Mouse (Mus musculus) MEL (cell line): ENCODE data around the gene Eif4g1. TPM values are rescaled to one million over a fixed set of nuclear protein-coding genes. Genes with fewer than 3 reads are reported as not detected.

Source experiments
- DNase-seq: peaks from one replicate; pipeline ENCODE4 v3.0.0; 2011; ENCODE audit warnings: low read depth, low spot score
- H3K27ac ChIP-seq: 2 replicates; pipeline ENCODE4 v1.5.1; 2012; ENCODE audit warnings: low read depth, mild to moderate bottlenecking, control low read depth, low read length, moderate library complexity; ENCODE audit not compliant: control insufficient read depth
- H3K27me3 ChIP-seq, 2 experiments: fragments of 150-350 bp in 1 of 2; sonication (generic) in 1 of 2; 2 replicates each; pipeline ENCODE4 v1.6.1; 2012; ENCODE audit warnings: low read length in 2 of 2, mild to moderate bottlenecking in 2 of 2, improper control_type of control experiment in 1 of 2, moderate library complexity in 1 of 2; ENCODE audit not compliant: insufficient read depth in 2 of 2, control insufficient read depth in 1 of 2
- H3K36me3 ChIP-seq, 2 experiments: 2 replicates each; pipeline ENCODE4 v1.6.1; 2012 to 2014; ENCODE audit warnings: low read length in 2 of 2, improper control_type of control experiment in 1 of 2, inconsistent platforms in 1 of 2, mild to moderate bottlenecking in 1 of 2; ENCODE audit not compliant: insufficient read depth in 2 of 2, control insufficient read depth in 1 of 2
- H3K4me1 ChIP-seq, 2 experiments: fragments of 150-350 bp in 1 of 2; sonication (generic) in 1 of 2; 2 replicates each; pipeline ENCODE4 v1.6.1; 2012; ENCODE audit warnings: low read length in 2 of 2, improper control_type of control experiment in 1 of 2, mild to moderate bottlenecking in 1 of 2; ENCODE audit not compliant: insufficient read depth in 2 of 2, control insufficient read depth in 1 of 2
- H3K4me3 ChIP-seq, 2 experiments: fragments of 150-350 bp in 1 of 2; sonication (generic) in 1 of 2; 2 replicates each; pipeline ENCODE4 v1.5.1; 2012; ENCODE audit warnings: low read depth in 2 of 2, low read length in 2 of 2, mild to moderate bottlenecking in 2 of 2, moderate library complexity in 2 of 2, control low read depth in 1 of 2, improper control_type of control experiment in 1 of 2; ENCODE audit not compliant: control insufficient read depth in 1 of 2, insufficient read depth in 1 of 2
- H3K79me2 ChIP-seq: 2 replicates; pipeline ENCODE4 v1.6.1; 2012; ENCODE audit warnings: mild to moderate bottlenecking, low read length, moderate library complexity; ENCODE audit not compliant: control insufficient read depth, poor library complexity, insufficient read depth
- H3K9ac ChIP-seq: 2 replicates; pipeline ENCODE4 v1.6.1; 2012; ENCODE audit warnings: low read depth, mild to moderate bottlenecking, control low read depth, low read length, moderate library complexity; ENCODE audit not compliant: control insufficient read depth, poor library complexity, severe bottlenecking
- H3K9me3 ChIP-seq: fragments of 150-350 bp; sonication (generic); replicated peaks from 2 replicates; pipeline ENCODE4 v1.6.1; 2012; ENCODE audit warnings: mild to moderate bottlenecking, low read length, improper control_type of control experiment, moderate library complexity; ENCODE audit not compliant: insufficient read depth
- CHD1 ChIP-seq: IDR thresholded peaks from 2 replicates; pipeline ENCODE4 v1.6.1; 2012; ENCODE audit warnings: low read depth, mild to moderate bottlenecking, inconsistent platforms, low read length, improper control_type of control experiment
- CHD2 ChIP-seq: IDR thresholded peaks from 2 replicates; pipeline ENCODE4 v1.6.1; 2011; ENCODE audit warnings: low read length, improper control_type of control experiment
- CTCF ChIP-seq, 3 experiments: IDR thresholded peaks in 2 of 3; conservative IDR thresholded peaks in 1 of 3; 2 replicates each; pipeline ENCODE4 v1.5.1; 2011 to 2012; ENCODE audit warnings: low read length in 3 of 3, low read depth in 2 of 3, mild to moderate bottlenecking in 2 of 3, improper control_type of control experiment in 1 of 3, inconsistent platforms in 1 of 3, mixed read lengths in 1 of 3, moderate library complexity in 1 of 3; ENCODE audit not compliant: control insufficient read depth in 1 of 3, insufficient read depth in 1 of 3, poor library complexity in 1 of 3, severe bottlenecking in 1 of 3
- ELF1 ChIP-seq: IDR thresholded peaks from 2 replicates; pipeline ENCODE4 v1.6.1; 2014; ENCODE audit warnings: low read depth, mild to moderate bottlenecking, inconsistent platforms, low read length, improper control_type of control experiment, moderate library complexity
- EP300 ChIP-seq, 2 experiments: IDR thresholded peaks; 2 replicates each; pipeline ENCODE4 v1.6.1; 2011; ENCODE audit warnings: improper control_type of control experiment in 2 of 2, low read length in 2 of 2, low read depth in 1 of 2, mild to moderate bottlenecking in 1 of 2
- ETS1 ChIP-seq: IDR thresholded peaks from 2 replicates; pipeline ENCODE4 v1.6.1; 2012; ENCODE audit warnings: low read depth, mild to moderate bottlenecking, inconsistent platforms, low read length, improper control_type of control experiment, moderate library complexity
- GABPA ChIP-seq: IDR thresholded peaks from 2 replicates; pipeline ENCODE4 v1.6.1; 2012; ENCODE audit warnings: low read depth, mild to moderate bottlenecking, inconsistent platforms, low read length, improper control_type of control experiment, moderate library complexity
- GATA1 ChIP-seq: IDR thresholded peaks from 2 replicates; pipeline ENCODE4 v1.6.1; 2011; ENCODE audit warnings: low read depth, low read length, improper control_type of control experiment
- HCFC1 ChIP-seq: IDR thresholded peaks from 2 replicates; pipeline ENCODE4 v1.6.1; 2012; ENCODE audit warnings: low read depth, mild to moderate bottlenecking, inconsistent platforms, low read length, improper control_type of control experiment, moderate library complexity
- JUND ChIP-seq: IDR thresholded peaks from 2 replicates; pipeline ENCODE4 v1.6.1; 2011; ENCODE audit warnings: low read depth, mild to moderate bottlenecking, improper control_type of control experiment, low read length
- MAFK ChIP-seq: IDR thresholded peaks from 2 replicates; pipeline ENCODE4 v1.6.1; 2011; ENCODE audit warnings: low read depth, mild to moderate bottlenecking, low read length, improper control_type of control experiment, borderline replicate concordance
- MAX ChIP-seq: IDR thresholded peaks from 2 replicates; pipeline ENCODE4 v1.6.1; 2011; ENCODE audit warnings: low read length, improper control_type of control experiment
- NELFE ChIP-seq: IDR thresholded peaks from 2 replicates; pipeline ENCODE4 v1.6.1; 2011; ENCODE audit warnings: low read depth, low read length, improper control_type of control experiment
- POLR2A ChIP-seq, 2 experiments: IDR thresholded peaks; 2 replicates each; pipeline ENCODE4 v1.6.1; 2011 to 2012; ENCODE audit warnings: low read length in 2 of 2, mild to moderate bottlenecking in 2 of 2, control low read depth in 1 of 2, improper control_type of control experiment in 1 of 2, low read depth in 1 of 2, moderate library complexity in 1 of 2; ENCODE audit not compliant: control insufficient read depth in 1 of 2, insufficient read depth in 1 of 2, poor library complexity in 1 of 2
- RAD21 ChIP-seq: IDR thresholded peaks from 2 replicates; pipeline ENCODE4 v1.6.1; 2011; ENCODE audit warnings: mild to moderate bottlenecking, low read depth, low read length, improper control_type of control experiment
- RCOR1 ChIP-seq: IDR thresholded peaks from 2 replicates; pipeline ENCODE4 v1.6.1; 2012; ENCODE audit warnings: low read depth, mild to moderate bottlenecking, inconsistent platforms, low read length, improper control_type of control experiment
- TCF12 ChIP-seq: IDR thresholded peaks from 2 replicates; pipeline ENCODE4 v1.6.1; 2014; ENCODE audit warnings: low read depth, mild to moderate bottlenecking, inconsistent platforms, low read length, improper control_type of control experiment, moderate library complexity
- UBTF ChIP-seq: IDR thresholded peaks from 2 replicates; pipeline ENCODE4 v1.6.1; 2012; ENCODE audit warnings: low read depth, mild to moderate bottlenecking, inconsistent platforms, low read length, improper control_type of control experiment, moderate library complexity, borderline replicate concordance; ENCODE audit not compliant: insufficient read depth
- USF2 ChIP-seq, 2 experiments: IDR thresholded peaks; 2 replicates each; pipeline ENCODE4 v1.6.1; 2011 to 2012; ENCODE audit warnings: improper control_type of control experiment in 2 of 2, low read length in 2 of 2, borderline replicate concordance in 1 of 2, inconsistent platforms in 1 of 2, low read depth in 1 of 2, mild to moderate bottlenecking in 1 of 2; ENCODE audit not compliant: insufficient read depth in 1 of 2
- ZC3H11A ChIP-seq: IDR thresholded peaks from 2 replicates; pipeline ENCODE4 v1.6.1; 2012; ENCODE audit warnings: low read depth, mild to moderate bottlenecking, inconsistent platforms, low read length, improper control_type of control experiment
- ZKSCAN1 ChIP-seq: IDR thresholded peaks from 2 replicates; pipeline ENCODE4 v1.6.1; 2012; ENCODE audit warnings: low read depth, mild to moderate bottlenecking, inconsistent platforms, low read length, improper control_type of control experiment, moderate library complexity
- ZMIZ1 ChIP-seq: IDR thresholded peaks from 2 replicates; pipeline ENCODE4 v1.6.1; 2012; ENCODE audit warnings: low read depth, mild to moderate bottlenecking, inconsistent platforms, low read length, improper control_type of control experiment, moderate library complexity
- ZNF384 ChIP-seq: IDR thresholded peaks from 2 replicates; pipeline ENCODE4 v1.6.1; 2012; ENCODE audit warnings: low read depth, mild to moderate bottlenecking, inconsistent platforms, low read length, improper control_type of control experiment
- polyA plus RNA-seq, 2 experiments: library from polyadenylated mRNA; stranded (reverse) in 1 of 2; unstranded in 1 of 2; fragments of >175 nt in 1 of 2; fragments of >200 nt in 1 of 2; gene quantifications; 2 replicates each; pipeline versions ENCODE4 v1.2.1 to v1.2.4; 2012; ENCODE audit warnings: low replicate concordance in 2 of 2, low read depth in 1 of 2; ENCODE audit not compliant: insufficient read length in 2 of 2, insufficient read depth in 1 of 2, missing spikeins in 1 of 2
- total RNA-seq: library from RNA; depleted of rRNA; stranded (reverse); fragments of 300-350 nt; gene quantifications from 2 replicates; pipeline ENCODE4 v1.2.3, GENCODE M21; 2012

Gene Eif4g1
- total and polyA plus RNA-seq, 3 experiments: 327 to 436 (median 409) TPM

DNA sequence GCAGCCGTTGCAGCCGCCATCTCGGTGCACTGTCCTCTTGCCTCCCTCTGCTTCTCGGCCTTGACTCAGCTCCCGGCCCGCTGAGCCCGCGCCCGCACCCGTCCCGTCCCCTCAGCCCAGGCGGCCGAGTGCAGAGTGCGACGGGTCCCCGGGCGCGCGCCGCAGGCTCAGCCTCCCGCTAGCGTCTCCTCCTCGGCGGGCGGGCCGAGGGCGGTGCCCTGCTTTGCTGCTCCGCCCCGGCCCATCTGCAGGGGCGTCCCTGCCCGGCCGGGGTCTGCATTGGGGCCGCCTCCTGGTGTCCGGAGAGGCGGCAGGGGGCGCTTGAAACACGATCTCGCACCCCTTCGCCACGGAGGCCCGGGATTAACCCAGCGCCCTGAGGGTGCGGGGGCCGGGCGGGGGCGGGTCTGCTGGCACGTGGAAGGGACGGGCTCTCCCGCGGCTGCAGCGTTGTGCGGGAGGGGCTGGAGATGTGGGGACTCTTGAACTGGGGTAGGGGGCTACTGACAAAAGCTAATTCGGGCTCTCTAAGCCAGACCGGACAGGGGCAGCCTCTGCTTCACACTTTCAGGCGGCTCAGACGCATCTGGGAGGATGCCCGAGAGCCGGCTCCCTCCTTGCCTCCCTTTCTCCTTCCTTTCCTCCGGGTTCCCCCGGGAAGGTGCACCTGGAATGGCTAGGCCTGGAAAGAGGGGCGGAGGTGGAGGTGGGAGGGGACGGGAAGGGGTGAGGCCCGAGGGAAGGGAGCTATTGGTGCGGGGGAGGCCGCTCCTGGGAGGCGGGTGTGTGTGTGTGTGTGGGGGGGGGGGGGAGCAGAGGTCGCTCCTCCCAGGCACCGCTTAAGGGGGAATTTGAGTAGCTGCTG is 48.1 kb downstream of the Eif4g1 start (continued):
- TF ChIP-seq CTCF (IDR thresholded peaks at IDR 0.05 in 2 of 3, conservative IDR thresholded peaks at IDR 0.05 in 1 of 3; ENCODE audit: control insufficient read depth in 1 of 3, insufficient read depth in 1 of 3, low read depth in 2 of 3, low read length in 3 of 3, poor library complexity in 1 of 3, severe bottlenecking in 1 of 3) (peak in 2 of 3 experiments; percentile 13 to 21; a peak in 3 of 6 replicates), ETS1 (0 out of 2 replicates have a peak, but pooled peaks have one; percentile 16), ZKSCAN1 (no peak), ZMIZ1 (0 out of 2 replicates have a peak, but pooled peaks have one; percentile 38), RCOR1 (no peak), CHD2 (no peak), ELF1 (no peak), UBTF (no peak), HCFC1 (peak; percentile 45; the same call in 1 of the 2 replicates), ZNF384 (no peak), MAFK (no peak), CHD1 (no peak), MAX (no peak; the same call in 1 of the 2 replicates), EP300 (IDR thresholded peaks at IDR 0.05; ENCODE audit: low read depth in 1 of 2, low read length in 2 of 2) (no peak), GABPA (no peak), GATA1 (no peak), ZC3H11A (peak; percentile 3; the same call in 1 of the 2 replicates)

DNA sequence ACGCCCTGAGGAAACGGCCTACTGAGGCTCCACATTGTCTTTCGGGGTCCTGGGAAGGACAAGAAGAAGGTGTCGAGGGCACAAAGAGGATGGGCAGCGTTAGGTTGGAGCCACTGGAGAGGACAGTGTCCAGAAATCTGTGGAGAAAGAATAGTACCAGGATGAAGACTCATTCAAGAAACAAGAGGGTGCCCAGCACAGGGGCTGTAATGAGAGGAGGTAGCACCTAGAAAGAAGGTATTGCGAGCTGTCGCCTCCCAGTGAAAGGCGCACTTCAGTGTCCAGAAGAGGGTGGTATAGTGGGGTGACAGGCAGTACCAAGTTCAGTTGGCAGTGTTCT is 48.7 kb downstream of the Eif4g1 start:
- Histone ChIP-seq H3K27ac (peak overlapping the region; percentile 73), H3K27me3 (no peaks in the 10 kb centered on the region), H3K9me3 (no peaks in the 10 kb centered on the region), H3K4me1 (peaks cover 0 to 17% of the 10 kb centered on the region in 2 experiments; a peak in 3 of 4 replicates), H3K9ac (peak overlapping the region; percentile 80), H3K79me2 (peaks cover 7% of the 10 kb centered on the region), H3K36me3 (peaks cover 0 to 9% of the 10 kb centered on the region in 2 experiments; a peak in 3 of 4 replicates), H3K4me3 (peak overlapping the region; percentile 58 to 66)
- TF ChIP-seq MAX: no peak
- no peak for TF ChIP-seq POLR2A (IDR thresholded peaks at IDR 0.05; ENCODE audit: control insufficient read depth in 1 of 2, insufficient read depth in 1 of 2, low read depth in 1 of 2, low read length in 2 of 2, poor library complexity in 1 of 2)
- TF ChIP-seq JUND: no peak
- TF ChIP-seq NELFE: peak; percentile 10; the same call in 1 of the 2 replicates
- no peak for TF ChIP-seq RAD21
- TF ChIP-seq TCF12: no peak; the same call in 1 of the 2 replicates
- TF ChIP-seq USF2 (IDR thresholded peaks at IDR 0.05; ENCODE audit: borderline replicate concordance in 1 of 2, insufficient read depth in 1 of 2, low read depth in 1 of 2, low read length in 2 of 2): no peak
- DNase-seq: no peak
